Mouse (Mus musculus) cerebellum, postnatal 25 days (tissue): ENCODE data around the gene Ostm1.

Experiments
- DNase-seq, 2 experiments: peaks; one replicate each; pipeline ENCODE4 v3.0.0; 2021; ENCODE audit warnings: mixed read lengths in 2 of 2

Gene Ostm1

DNA sequence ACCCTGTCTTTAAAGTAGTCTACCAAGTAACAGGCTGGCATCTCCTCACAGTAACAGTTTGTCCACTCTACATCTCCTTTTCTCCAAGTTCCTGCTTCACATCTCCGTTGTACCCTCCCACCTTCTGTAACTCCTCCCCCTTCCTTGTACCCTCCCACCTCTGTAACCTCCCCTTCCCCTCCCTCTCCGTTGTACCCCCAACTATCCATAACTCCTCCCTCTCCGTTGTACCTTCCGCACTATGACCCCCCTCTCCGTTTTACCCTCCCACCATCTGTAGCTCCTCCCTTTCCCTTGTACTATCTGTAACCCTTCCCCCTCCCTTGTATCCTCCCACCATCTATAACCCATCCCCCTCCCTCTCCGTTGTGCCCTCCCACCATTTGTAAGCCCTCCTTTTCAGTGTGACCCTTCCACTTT is 97.0 kb downstream of the Ostm1 start:
- no peak for DNase-seq

DNA sequence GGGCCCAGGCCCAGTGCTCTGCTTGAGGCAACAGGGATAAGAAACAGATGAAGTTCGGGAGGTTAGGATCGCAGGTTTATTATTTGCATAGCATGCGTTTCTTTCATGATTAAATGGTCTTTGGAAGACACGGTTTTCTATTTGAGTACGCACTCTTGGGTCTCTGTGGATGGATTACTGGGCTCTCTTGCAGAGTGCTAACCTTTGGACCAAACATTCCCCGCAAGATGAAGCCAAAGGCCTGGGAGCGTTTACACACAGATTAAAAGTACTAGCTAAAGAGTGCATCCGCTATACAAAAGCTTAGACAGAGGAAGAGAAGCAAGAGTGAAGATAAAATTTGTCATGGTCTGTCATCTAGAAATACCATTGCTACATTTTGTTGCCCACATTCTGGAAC is 98.8 kb downstream of the Ostm1 start:
- no peak for DNase-seq

DNA sequence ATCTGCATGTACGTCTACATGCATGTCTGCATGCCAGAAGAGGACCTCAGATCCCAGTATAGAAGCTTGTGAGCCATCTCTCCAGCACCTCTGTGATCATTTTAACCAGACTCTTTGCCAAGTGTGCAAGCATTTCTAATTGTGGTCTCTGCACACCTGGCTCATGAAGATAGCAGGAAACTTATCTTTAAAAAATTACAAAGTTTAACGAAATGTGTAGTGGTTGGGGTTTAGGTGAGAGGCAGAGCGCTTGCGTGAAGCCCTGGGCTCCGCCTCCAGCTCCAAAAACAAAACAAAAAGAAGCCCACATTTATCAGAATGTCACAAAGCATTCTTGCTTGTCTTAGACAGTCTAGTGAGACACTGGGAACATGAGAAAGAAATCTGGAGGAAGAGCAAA is 104.3 kb downstream of the Ostm1 start:
- no peak for DNase-seq

DNA sequence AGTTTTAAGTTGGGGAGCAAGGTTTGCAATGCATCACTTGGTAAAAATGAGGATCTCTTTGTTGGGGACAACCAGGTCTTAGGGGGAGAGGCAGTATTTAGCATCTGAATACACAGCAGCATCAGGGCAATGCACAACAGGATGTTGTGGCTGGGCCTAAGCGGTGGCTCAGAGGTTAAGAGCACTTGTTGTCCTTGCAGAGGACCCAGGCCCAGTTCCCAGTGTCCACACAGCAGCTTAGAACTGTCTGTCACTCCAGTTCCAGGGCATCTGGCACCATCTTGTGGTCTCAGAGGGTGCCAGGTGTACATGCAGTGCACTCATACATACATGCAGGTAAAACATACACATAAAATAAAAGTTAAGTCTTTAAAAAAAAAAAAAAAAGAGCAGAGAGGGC is 106.1 kb downstream of the Ostm1 start:
- DNase-seq, result no peak

- no peak for DNase-seq
Measured at GRCm38 (mm10) chr10:42690233-42691028, 106.8 kb downstream of the Ostm1 start.

- no peak for DNase-seq
Measured at GRCm38 (mm10) chr10:42691051-42691450, 107.4 kb downstream of the Ostm1 start.

DNA sequence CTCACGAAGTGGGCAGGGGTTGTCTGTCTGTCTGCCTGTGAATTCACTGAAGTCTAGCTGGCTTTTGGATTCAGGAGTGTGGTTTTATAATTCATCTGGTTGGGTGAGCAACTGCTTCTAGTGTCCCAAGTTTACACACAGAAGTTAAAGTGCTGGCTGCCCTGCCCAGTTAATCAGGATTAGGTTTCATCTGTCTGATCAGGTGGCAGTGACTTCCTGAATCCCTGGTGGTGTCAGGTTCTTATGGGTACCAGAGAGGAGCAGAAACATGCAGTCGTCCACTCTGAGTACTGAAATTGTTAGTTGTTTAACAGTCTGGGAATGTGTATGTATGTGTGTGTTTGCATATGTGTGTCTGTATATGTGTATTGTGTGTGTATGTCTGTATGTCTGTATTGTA is 108.5 kb downstream of the Ostm1 start:
- DNase-seq, result no peak

GRCm38 (mm10) chr10:42692794-42693193 is 109.2 kb downstream of the Ostm1 start:
- DNase-seq, result no peak

- DNase-seq, result no peak
Measured at GRCm38 (mm10) chr10:42693482-42693881, 109.9 kb downstream of the Ostm1 start.

DNA sequence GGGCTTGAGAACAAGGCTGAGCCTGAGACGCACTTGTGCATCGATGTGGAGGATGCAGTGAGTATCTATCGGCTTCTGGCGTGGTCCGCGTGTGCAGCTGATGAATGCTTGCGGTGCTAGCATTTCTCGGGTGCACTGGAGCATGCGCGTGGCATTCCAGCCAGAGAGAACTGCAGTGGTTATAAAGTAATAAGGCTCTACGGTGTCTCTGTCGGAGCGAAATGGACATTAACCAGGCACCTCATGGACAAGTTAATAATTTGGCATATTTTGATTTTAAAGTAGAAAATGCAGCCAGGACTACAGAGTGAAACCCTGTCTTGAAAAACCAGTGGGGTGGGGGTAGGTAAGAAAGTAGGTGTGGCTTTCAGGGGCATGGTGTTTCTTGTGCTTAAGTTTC is 112.7 kb downstream of the Ostm1 start:
- DNase-seq, result no peak

DNA sequence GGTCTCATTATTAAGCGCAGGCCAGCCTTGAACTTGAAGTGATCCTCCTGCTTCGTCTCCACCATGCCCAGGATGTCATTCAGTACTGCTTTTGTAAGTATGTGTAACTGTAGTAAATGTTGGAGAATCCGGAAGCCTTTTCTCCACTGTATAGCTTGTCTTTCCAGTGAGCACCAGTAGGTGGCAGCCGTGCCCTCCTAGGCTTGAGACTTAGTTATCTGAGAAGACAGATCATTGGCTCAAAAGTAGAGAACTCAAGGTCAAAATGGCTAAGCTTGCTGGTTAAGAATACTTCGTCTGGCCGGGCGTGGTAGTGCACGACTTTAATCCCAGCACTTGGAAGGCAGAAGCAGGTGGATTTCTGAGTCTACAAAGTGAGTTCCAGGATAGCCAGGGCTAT is 113.4 kb downstream of the Ostm1 start:
- peak; percentile 69 to 78 for DNase-seq

DNA sequence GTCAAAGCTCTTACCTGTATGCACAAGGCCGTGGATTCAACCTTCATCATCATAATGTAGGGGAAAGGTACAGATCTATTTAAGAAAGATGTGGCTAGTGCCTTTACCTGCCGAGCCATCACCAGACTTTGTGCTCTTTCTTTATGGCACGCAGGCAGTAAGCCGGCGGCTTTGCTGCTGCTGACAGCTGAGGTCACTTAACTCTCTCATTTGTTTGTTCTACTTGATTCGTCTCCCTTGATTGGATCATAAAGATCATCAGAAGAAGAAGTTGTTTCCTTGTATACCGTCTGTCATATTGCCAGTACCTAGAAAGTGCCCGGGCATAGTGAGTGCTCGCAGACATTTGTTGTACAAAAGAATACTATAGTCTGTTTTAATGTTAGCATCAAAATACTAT is 114.8 kb downstream of the Ostm1 start:
- DNase-seq, result no peak

GRCm38 (mm10) chr10:42698994-42699393 is 115.4 kb downstream of the Ostm1 start:
- peak in 1 of 2 experiments; percentile 19 for DNase-seq

DNA sequence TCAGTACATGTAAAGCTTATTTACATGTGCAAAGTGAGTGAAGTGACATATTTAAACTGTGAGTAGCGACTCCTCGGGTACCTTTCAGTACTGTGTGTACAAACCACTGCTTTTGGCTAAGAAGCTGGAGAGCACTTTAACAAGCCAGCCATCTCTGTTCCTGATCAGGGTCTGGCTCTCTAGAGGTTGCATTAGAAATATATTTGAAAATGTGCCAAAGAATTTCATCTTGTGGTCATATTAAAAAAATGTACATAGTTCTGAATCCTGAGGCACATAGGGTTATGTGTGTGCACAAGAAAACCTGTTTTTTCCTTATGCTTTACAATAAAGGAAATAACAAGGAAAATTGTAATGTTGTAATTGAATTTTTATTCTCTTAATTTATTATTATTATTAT is 118.5 kb downstream of the Ostm1 start:
- no peak for DNase-seq

DNA sequence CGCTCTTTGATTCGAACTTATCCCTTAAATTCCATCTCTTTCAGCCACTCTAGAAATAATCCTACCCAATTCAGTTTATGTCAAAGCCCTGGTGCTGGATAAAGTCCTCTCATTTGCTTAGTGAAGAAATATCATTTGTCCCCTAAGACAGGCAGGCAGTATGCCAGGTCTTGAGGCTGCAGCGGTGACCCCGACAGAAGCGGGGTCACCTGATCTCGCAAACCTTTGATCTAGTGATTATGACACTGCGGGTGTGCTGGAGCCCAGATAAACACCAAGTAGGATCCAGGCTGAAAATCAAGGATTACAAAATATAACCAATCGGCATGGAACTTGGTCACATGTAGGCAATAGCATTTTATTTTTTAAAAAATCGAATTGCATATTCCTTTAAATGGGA is 131.1 kb downstream of the Ostm1 start:
- no peak for DNase-seq

GRCm38 (mm10) chr10:42715366-42716035 is 131.9 kb downstream of the Ostm1 start:
- DNase-seq, result no peak

- no peak for DNase-seq
Measured at GRCm38 (mm10) chr10:42722116-42722515, 138.5 kb downstream of the Ostm1 start.

DNA sequence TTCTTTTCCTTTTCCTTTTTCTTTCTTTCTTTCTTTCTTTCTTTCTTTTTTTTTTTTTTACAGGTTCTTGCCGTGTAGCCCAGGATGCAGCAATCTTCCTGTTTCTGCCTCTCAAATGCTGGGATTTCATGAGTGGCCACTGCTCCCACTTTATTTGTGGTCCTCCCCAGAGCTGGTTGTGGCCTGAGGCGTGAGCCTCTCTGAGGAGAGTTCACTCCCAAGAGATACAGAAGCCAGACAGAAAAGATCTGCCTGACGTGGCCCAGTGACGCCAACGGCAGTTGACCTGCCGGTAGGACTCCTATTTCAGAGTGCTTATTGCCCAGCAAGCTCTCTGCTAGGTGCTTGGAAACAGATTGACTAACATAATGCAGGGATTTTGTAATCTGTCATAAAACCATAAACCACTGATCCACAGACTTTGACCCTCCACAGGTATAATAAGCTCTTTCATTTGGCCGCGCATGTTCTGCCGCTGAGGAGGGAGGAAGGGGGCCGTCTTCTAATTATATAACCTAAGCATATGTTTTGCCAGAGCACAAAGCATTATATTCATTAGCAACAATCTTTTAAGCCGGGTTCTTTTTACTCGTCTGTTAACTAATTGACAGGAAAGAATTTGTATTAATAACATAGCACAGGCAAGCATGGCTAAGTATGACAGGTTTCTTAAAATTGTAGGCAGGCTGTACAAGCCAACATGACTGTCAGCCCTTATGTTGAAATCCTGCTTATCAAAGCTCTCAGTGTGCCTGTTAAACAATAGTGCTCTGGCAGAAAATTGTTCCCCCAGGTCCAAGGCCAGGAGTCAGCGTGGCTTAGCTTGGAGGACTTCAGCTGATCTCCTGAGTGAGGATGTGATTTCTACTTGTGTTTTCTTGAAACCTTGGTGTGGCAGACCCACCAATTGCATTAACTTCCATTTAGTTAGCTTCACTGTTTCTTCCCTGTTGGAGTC is 139.9 kb downstream of the Ostm1 start:
- no peak for DNase-seq

GRCm38 (mm10) chr10:42729607-42730006 is 146.0 kb downstream of the Ostm1 start:
- DNase-seq, result no peak

DNA sequence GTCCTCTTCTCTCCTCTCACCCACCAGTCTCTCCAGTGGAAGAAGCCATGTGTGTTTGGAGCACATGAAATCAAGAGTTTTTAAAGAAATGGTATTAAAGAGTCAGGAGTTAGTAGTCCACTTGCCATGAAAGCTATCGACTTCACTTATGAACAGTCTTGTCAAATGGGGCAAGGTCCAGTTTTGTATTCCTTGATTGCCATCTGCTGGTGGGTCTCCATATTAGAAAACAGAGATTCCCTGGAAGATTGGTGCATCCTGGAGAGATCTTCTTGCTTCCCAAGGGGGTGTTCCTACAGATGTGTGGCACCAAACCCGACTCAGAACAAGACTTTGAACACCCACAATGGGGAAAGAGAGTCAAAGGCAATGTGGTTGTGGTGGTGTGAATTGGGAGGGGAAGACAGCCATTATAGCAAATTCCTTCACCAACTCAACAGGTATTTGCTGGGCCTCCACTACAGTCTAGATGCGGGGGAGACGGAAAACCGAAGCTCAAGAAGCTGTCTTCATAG is 151.0 kb downstream of the Ostm1 start:
- DNase-seq, result peak in 1 of 2 experiments; percentile 13

GRCm38 (mm10) chr10:42751813-42752212 is 168.2 kb downstream of the Ostm1 start:
- no peak for DNase-seq
